Mouse (Mus musculus): ENCODE measurements at regions not wholly inside any gene's neighbourhood (a gene's known extent, or its start where the extent isn't known, plus 50 kb on each side); places are given as distances from the start of the nearest gene placed in this dataset.

GRCm38 (mm10) chr3:121618561-121618960 is 52.0 kb upstream of the 4930432M17Rik start:
- no peak for DNase-seq (ENCODE audit: low spot score in 2 of 2)

GRCm38 (mm10) chr3:121618161-121618560 is 52.4 kb upstream of the 4930432M17Rik start:
- no peak for DNase-seq (ENCODE audit: low spot score in 2 of 2)

- peak in 1 of 2 experiments; percentile 44 for DNase-seq (ENCODE audit: low spot score in 2 of 2)
Observed at GRCm38 (mm10) chr3:121617351-121617750, 53.2 kb upstream of the 4930432M17Rik start.

- DNase-seq (ENCODE audit: low spot score in 2 of 2): no peak
Observed at GRCm38 (mm10) chr3:121616075-121616474, 54.5 kb upstream of the 4930432M17Rik start.

- no peak for DNase-seq (ENCODE audit: low spot score in 2 of 2)
Observed at GRCm38 (mm10) chr3:121614741-121615140, 55.8 kb upstream of the 4930432M17Rik start.

GRCm38 (mm10) chr3:121613224-121613623 is 57.3 kb upstream of the 4930432M17Rik start:
- no peak for DNase-seq (ENCODE audit: low spot score in 2 of 2)

- DNase-seq (ENCODE audit: low spot score in 2 of 2): no peak
Observed at GRCm38 (mm10) chr3:121609845-121610244, 60.7 kb upstream of the 4930432M17Rik start.

GRCm38 (mm10) chr3:121609090-121609489 is 61.5 kb upstream of the 4930432M17Rik start:
- DNase-seq (ENCODE audit: low spot score in 2 of 2): no peak

- no peak for DNase-seq (ENCODE audit: low spot score in 2 of 2)
Observed at GRCm38 (mm10) chr3:121604737-121605136, 65.8 kb upstream of the 4930432M17Rik start.

GRCm38 (mm10) chr3:121604081-121604480 is 66.5 kb upstream of the 4930432M17Rik start:
- DNase-seq (ENCODE audit: low spot score in 2 of 2): peak in 1 of 2 experiments; percentile 60

- no peak for DNase-seq (ENCODE audit: low spot score in 2 of 2)
Observed at GRCm38 (mm10) chr3:121602826-121603370, 67.7 kb upstream of the 4930432M17Rik start.

GRCm38 (mm10) chr3:121602082-121602561 is 68.4 kb upstream of the 4930432M17Rik start:
- no peak for DNase-seq (ENCODE audit: low spot score in 2 of 2)

- DNase-seq (ENCODE audit: low spot score in 2 of 2): no peak
Observed at GRCm38 (mm10) chr3:121600841-121601240, 68.6 kb upstream of the Slc44a3 start.

- no peak for DNase-seq (ENCODE audit: low spot score in 2 of 2)
Observed at GRCm38 (mm10) chr3:121600388-121600787, 68.2 kb upstream of the Slc44a3 start.

GRCm38 (mm10) chr3:121597988-121598387 is 65.8 kb upstream of the Slc44a3 start:
- no peak for DNase-seq (ENCODE audit: low spot score in 2 of 2)

GRCm38 (mm10) chr3:121597203-121597602 is 65.0 kb upstream of the Slc44a3 start:
- DNase-seq (ENCODE audit: low spot score in 2 of 2): no peak

GRCm38 (mm10) chr3:121594580-121594979 is 62.4 kb upstream of the Slc44a3 start:
- DNase-seq (ENCODE audit: low spot score in 2 of 2): no peak

- no peak for DNase-seq (ENCODE audit: low spot score in 2 of 2)
Observed at GRCm38 (mm10) chr3:121593598-121594117, 61.5 kb upstream of the Slc44a3 start.

- no peak for DNase-seq (ENCODE audit: low spot score in 2 of 2)
Observed at GRCm38 (mm10) chr3:121593143-121593542, 60.9 kb upstream of the Slc44a3 start.

GRCm38 (mm10) chr3:121589494-121589885 is 57.3 kb upstream of the Slc44a3 start:
- DNase-seq (ENCODE audit: low spot score in 2 of 2): no peak

- DNase-seq (ENCODE audit: low spot score in 2 of 2): no peak
Observed at GRCm38 (mm10) chr3:121588737-121589493, 56.7 kb upstream of the Slc44a3 start.

GRCm38 (mm10) chr3:121585306-121585705 is 53.1 kb upstream of the Slc44a3 start:
- no peak for DNase-seq (ENCODE audit: low spot score in 2 of 2)
